Mouse (Mus musculus) A20 (cell line): Measurements from ENCODE around the gene Tbc1d10b.
A peak's percentile ranks its signal among the peaks of the same experiment; 100 is the strongest.

Experiments used
- DNase-seq: peaks from one replicate; pipeline ENCODE4 v3.0.0-alpha.2; 2011; ENCODE audit warnings: low read depth, low spot score

Tbc1d10b gene

GRCm38 (mm10) chr7:127225147-127225995, 17.1 kb upstream of the Tbc1d10b start:
- DNase-seq = no peak

GRCm38 (mm10) chr7:127224616-127225015, 16.3 kb upstream of the Tbc1d10b start:
- DNase-seq = no peak

- no peak for DNase-seq
These were observed 15.5 kb upstream of the Tbc1d10b start for GRCm38 (mm10) chr7:127223515-127224478.

- DNase-seq = no peak
These were observed 14.8 kb upstream of the Tbc1d10b start for GRCm38 (mm10) chr7:127223106-127223505.

- no peak for DNase-seq
These were observed 12.2 kb upstream of the Tbc1d10b start for GRCm38 (mm10) chr7:127220440-127220839.

GRCm38 (mm10) chr7:127218670-127219069, 10.4 kb upstream of the Tbc1d10b start:
- DNase-seq = no peak

GRCm38 (mm10) chr7:127217901-127218642, 9.8 kb upstream of the Tbc1d10b start:
- DNase-seq = peak; percentile 87

- peak; percentile 39 for DNase-seq
These were observed 9.2 kb upstream of the Tbc1d10b start for GRCm38 (mm10) chr7:127217475-127217874.

- DNase-seq = no peak
These were observed 8.0 kb upstream of the Tbc1d10b start for GRCm38 (mm10) chr7:127216307-127216706.

GRCm38 (mm10) chr7:127214981-127215871, 7.0 kb upstream of the Tbc1d10b start:
- DNase-seq = peak; percentile 76

GRCm38 (mm10) chr7:127214521-127214920, 6.3 kb upstream of the Tbc1d10b start:
- no peak for DNase-seq

GRCm38 (mm10) chr7:127213930-127214329, 5.7 kb upstream of the Tbc1d10b start:
- no peak for DNase-seq

- DNase-seq = peak; percentile 52
These were observed 5.2 kb upstream of the Tbc1d10b start for GRCm38 (mm10) chr7:127213485-127213884.

GRCm38 (mm10) chr7:127212432-127213250, 4.4 kb upstream of the Tbc1d10b start:
- DNase-seq = no peak

GRCm38 (mm10) chr7:127211014-127211745, 2.9 kb upstream of the Tbc1d10b start:
- peak; percentile 27 for DNase-seq

GRCm38 (mm10) chr7:127210266-127210665, 2.0 kb upstream of the Tbc1d10b start:
- peak; percentile 81 for DNase-seq

- no peak for DNase-seq
These were observed 1.6 kb upstream of the Tbc1d10b start for GRCm38 (mm10) chr7:127209851-127210250.

GRCm38 (mm10) chr7:127208553-127209438, 528 bp upstream of the Tbc1d10b start, which contains the start of gene Mylpf:
Gene Mylpf (plus strand): TSS chr7:127208890.
- peak; percentile 98 for DNase-seq
